ENCODE assay signal across 14 mouse cellular contexts in the genomic region with DNA sequence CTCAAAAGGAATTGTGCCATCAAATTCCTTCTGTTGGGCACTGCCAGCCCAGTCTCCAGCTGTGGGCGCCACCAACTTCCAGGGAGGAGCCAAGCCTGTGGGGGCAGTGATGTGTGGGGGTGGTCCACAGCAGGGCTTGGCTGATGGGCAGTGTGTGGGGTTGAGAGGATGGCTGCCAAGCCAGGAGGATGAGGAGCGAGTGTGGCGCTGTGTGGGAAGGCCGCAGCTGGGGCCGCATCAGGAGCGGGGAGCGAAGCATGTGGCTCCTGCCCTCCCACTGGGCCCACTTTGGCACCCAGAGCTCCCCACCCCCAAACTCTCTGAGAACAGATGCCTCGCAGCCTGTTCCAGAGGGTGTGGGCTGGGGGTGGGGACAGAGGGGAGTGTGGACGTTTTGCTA. TPM values are rescaled to one million over a fixed set of nuclear protein-coding genes. Genes with fewer than 3 reads are reported as not detected.
A peak's percentile ranks its signal among the peaks of the same experiment; 100 is the strongest.
DNase-seq lines count a peak whose midpoint lies in the region; ATAC-seq and TF ChIP-seq lines count a peak whose summit lies in the region.
"Had no signal": no experiment of that assay in that cellular context is flagged by ENCODE, and none has a peak within 500 bp of the region (broad histone marks: within the 10 kb centered on the region; RNA-seq: fewer than 3 reads in every experiment).

No protein-coding gene starts in this region.

- H3K9me3 ChIP-seq in neural tube, embryonic 12.5 days: no peaks in the 10 kb centered on the region
- no peaks in the 10 kb centered on the region for H3K9me3 ChIP-seq in neural tube, embryonic 15.5 days (replicated peaks)
- H3K9me3 ChIP-seq: heart, embryonic 12.5 days; liver, embryonic 13.5 days had no signal

- 0 out of 2 replicates have a peak overlapping the region, but pooled peaks have one; percentile 0 for H3K9ac ChIP-seq in neural tube, embryonic 12.5 days
- H3K9ac ChIP-seq in neural tube, embryonic 15.5 days (replicated peaks): no peak overlapping the region; the same call in 1 of the 2 replicates
- H3K9ac ChIP-seq: heart, embryonic 12.5 days; liver, embryonic 13.5 days had no signal

- intact Hi-C loops in gastrocnemius, adult 2 months (cut with DNase I): no loop called here
- intact Hi-C loops in gastrocnemius, postnatal 14 days (cut with DNase I; ENCODE audit: low total_unique reads): no loop called here

- no peak overlapping the region for H3K4me2 ChIP-seq in neural tube, embryonic 12.5 days (replicated peaks)
- H3K4me2 ChIP-seq in neural tube, embryonic 15.5 days: no peak overlapping the region
- H3K4me2 ChIP-seq: heart, embryonic 12.5 days; liver, embryonic 13.5 days had no signal

- TF ChIP-seq CTCF in gastrocnemius, adult 2 months (IDR thresholded peaks at IDR 0.05): no peak

- no peaks in the 10 kb centered on the region for H3K27me3 ChIP-seq in neural tube, embryonic 12.5 days (replicated peaks)
- no peaks in the 10 kb centered on the region for H3K27me3 ChIP-seq in neural tube, embryonic 15.5 days (replicated peaks)
- H3K27me3 ChIP-seq: liver, embryonic 13.5 days had no signal

- no peak for ATAC-seq in neural tube, embryonic 12.5 days (ENCODE audit: low FRiP score, low read depth)
- no peak for ATAC-seq in neural tube, embryonic 15.5 days (ENCODE audit: low FRiP score)
- ATAC-seq: inflammation-experienced regulatory T-cells, adult 6 months had no signal

- peak; percentile 40 for DNase-seq in gastrocnemius, adult 2 months
- no peak for DNase-seq in gastrocnemius, postnatal 14 days
- peak; percentile 55 to 58 for DNase-seq in layer of hippocampus, postnatal 25 days (ENCODE audit: extremely low spot score in 1 of 2, low spot score in 1 of 2)
- peak; percentile 76 to 86 for DNase-seq in right cerebral cortex, postnatal 36 days (ENCODE audit: low spot score in 2 of 2)
- no peak for DNase-seq in MN1 (ENCODE audit: low spot score)
- DNase-seq in lung, postnatal 10 days: no peak
- DNase-seq: adrenal gland, adult 2 months; liver, embryonic 13.5 days had no signal

- 68% methylated on average over 9 of the region's 9 CpGs for WGBS in neural tube, embryonic 12.5 days
- 55% methylated on average over 9 of the region's 9 CpGs for WGBS in neural tube, embryonic 15.5 days

- H3K27ac ChIP-seq in gastrocnemius, adult 2 months: peak overlapping the region; percentile 54
- no peak overlapping the region for H3K27ac ChIP-seq in neural tube, embryonic 12.5 days
- no peak overlapping the region for H3K27ac ChIP-seq in neural tube, embryonic 15.5 days (replicated peaks)
- H3K27ac ChIP-seq: liver, embryonic 13.5 days had no signal

- H3K4me3 ChIP-seq in gastrocnemius, adult 2 months: no peak overlapping the region
- no peak overlapping the region for H3K4me3 ChIP-seq in neural tube, embryonic 12.5 days
- H3K4me3 ChIP-seq in neural tube, embryonic 15.5 days (replicated peaks): no peak overlapping the region
- H3K4me3 ChIP-seq: heart, embryonic 12.5 days; liver, embryonic 13.5 days had no signal

- H3K36me3 ChIP-seq in neural tube, embryonic 12.5 days: peaks cover 62% of the 10 kb centered on the region
- H3K36me3 ChIP-seq in neural tube, embryonic 15.5 days: peaks cover 57% of the 10 kb centered on the region

- peaks cover 46% of the 10 kb centered on the region for H3K4me1 ChIP-seq in neural tube, embryonic 12.5 days
- peaks cover 66% of the 10 kb centered on the region for H3K4me1 ChIP-seq in neural tube, embryonic 15.5 days

RNA-seq across cellular contexts. Expression of a gene that starts 5.9 kb away (rescaled TPM):
- total RNA-seq in gastrocnemius, adult 2 months (2021): 100 to 1,000 TPM; 290 to 400 TPM
- total RNA-seq in gastrocnemius, postnatal 14 days (2021): 100 to 1,000 TPM; 247 to 276 TPM
- polyA plus RNA-seq in neural tube, embryonic 12.5 days (2016; fragmentation: Nextera tagmentation; extraction: Ambion mirVana): 213 and 232 TPM in 2 replicates
- polyA plus RNA-seq in neural tube, embryonic 15.5 days (2015; fragmentation: Nextera tagmentation; extraction: Ambion mirVana): 336 and 404 TPM in 2 replicates
- 1,000 to 10,000 TPM; 2,256 to 2,439 TPM for total RNA-seq in layer of hippocampus, postnatal 25 days (2021)

RNA-seq across cellular contexts. Expression of a gene that starts 11.7 kb away (rescaled TPM):
- total RNA-seq in gastrocnemius, adult 2 months (2021): under 1 TPM; 0.67 to 0.79 TPM
- total RNA-seq in gastrocnemius, postnatal 14 days (2021): 1 to 10 TPM; 1.6 to 2.6 TPM
- polyA plus RNA-seq in neural tube, embryonic 12.5 days (2016; fragmentation: Nextera tagmentation; extraction: Ambion mirVana): 1.5 and 3.0 TPM in 2 replicates
- 1.1 and 1.3 TPM in 2 replicates for polyA plus RNA-seq in neural tube, embryonic 15.5 days (2015; fragmentation: Nextera tagmentation; extraction: Ambion mirVana)
- under 1 TPM in 1 of 2 experiments, not detected in 1; 0.09 TPM for total RNA-seq in layer of hippocampus, postnatal 25 days (2021)
- total RNA-seq: layer of hippocampus, postnatal 10 days had no signal

RNA-seq across cellular contexts. Expression of a gene that starts 26.4 kb away (rescaled TPM):
- not detected for total RNA-seq in gastrocnemius, adult 2 months (2021)
- total RNA-seq in gastrocnemius, postnatal 14 days (2021): under 1 TPM; 0.47 to 0.66 TPM
- 8.4 and 9.6 TPM in 2 replicates for polyA plus RNA-seq in neural tube, embryonic 12.5 days (2016; fragmentation: Nextera tagmentation; extraction: Ambion mirVana)
- 4.0 and 4.1 TPM in 2 replicates for polyA plus RNA-seq in neural tube, embryonic 15.5 days (2015; fragmentation: Nextera tagmentation; extraction: Ambion mirVana)
- total RNA-seq in layer of hippocampus, postnatal 25 days (2021): 1 to 10 TPM; 2.5 to 3.2 TPM
- polyA plus RNA-seq: inflammation-experienced regulatory T-cells, adult 6 months had no signal

RNA-seq across cellular contexts. Expression of a gene that starts 26.5 kb away (rescaled TPM):
- under 1 TPM; 0.74 to 0.86 TPM for total RNA-seq in gastrocnemius, adult 2 months (2021)
- 10 to 100 TPM in 1 of 2 experiments, 1 to 10 TPM in 1; 9.2 to 11.8 TPM for total RNA-seq in gastrocnemius, postnatal 14 days (2021)
- polyA plus RNA-seq in neural tube, embryonic 12.5 days (2016; fragmentation: Nextera tagmentation; extraction: Ambion mirVana): 40.2 and 47.5 TPM in 2 replicates
- 117 and 137 TPM in 2 replicates for polyA plus RNA-seq in neural tube, embryonic 15.5 days (2015; fragmentation: Nextera tagmentation; extraction: Ambion mirVana)
- 100 to 1,000 TPM; 320 to 337 TPM for total RNA-seq in layer of hippocampus, postnatal 25 days (2021)
- total RNA-seq: megakaryocyte, adult 5-6 weeks had no signal
- polyA plus RNA-seq: inflammation-experienced regulatory T-cells, adult 6 months had no signal

RNA-seq across cellular contexts. Expression of a gene that starts 41.5 kb away (rescaled TPM):
- total RNA-seq in gastrocnemius, adult 2 months (2021): not detected
- not detected for total RNA-seq in gastrocnemius, postnatal 14 days (2021)
- polyA plus RNA-seq in neural tube, embryonic 12.5 days (2016; fragmentation: Nextera tagmentation; extraction: Ambion mirVana): 25.6 and 26.2 TPM in 2 replicates
- 43.3 and 52.0 TPM in 2 replicates for polyA plus RNA-seq in neural tube, embryonic 15.5 days (2015; fragmentation: Nextera tagmentation; extraction: Ambion mirVana)
- 100 to 1,000 TPM; 104 to 117 TPM for total RNA-seq in layer of hippocampus, postnatal 25 days (2021)
- total RNA-seq: megakaryocyte, adult 5-6 weeks had no signal
- polyA plus RNA-seq: inflammation-experienced regulatory T-cells, adult 6 months had no signal

Comparison
In these comparisons a context has a peak if more than half of its experiments do, and no peak if none do; other contexts are left out.
1. DNase-seq: peak in gastrocnemius, adult 2 months (single experiment), layer of hippocampus, postnatal 25 days (2 of 2) and right cerebral cortex, postnatal 36 days (2 of 2); none in gastrocnemius, postnatal 14 days (single experiment), MN1 (single experiment) and lung, postnatal 10 days (single experiment).
2. RNA of a gene that starts 5.9 kb away (total RNA-seq): 2,256 to 2,439 TPM in layer of hippocampus, postnatal 25 days; 290 to 400 TPM in gastrocnemius, adult 2 months and 247 to 276 TPM in gastrocnemius, postnatal 14 days; every median in the first group is over 4 times any median in the second.